Mouse (Mus musculus) liver, embryonic 14.5 days (tissue): ENCODE results near the gene Gng2. TPM values are rescaled to one million over a fixed set of nuclear protein-coding genes. Genes with fewer than 3 reads are reported as not detected.

Source experiments
- ATAC-seq: fragments of 200-750 bp; cut with Nextera tagmentation; 2 replicates; pipeline ENCODE4 v1.8.0; 2017; ENCODE audit warnings: moderate number of reproducible peaks, mild to moderate bottlenecking, moderate library complexity; ENCODE audit not compliant: insufficient read depth
- DNase-seq, 3 experiments: peaks; one replicate each; pipeline ENCODE4 v3.0.0-alpha.2; 2012 to 2013; ENCODE audit warnings: low read depth in 3 of 3, low spot score in 3 of 3
- H3K27ac ChIP-seq: fragments of 300-500 bp; sonication (generic); 2 replicates; pipeline ENCODE4 v1.5.1; 2014; ENCODE audit warnings: moderate library complexity, mild to moderate bottlenecking, control low read depth, inconsistent platforms
- H3K27me3 ChIP-seq: fragments of 300-500 bp; sonication (generic); 2 replicates; pipeline ENCODE4 v1.6.1; 2014; ENCODE audit warnings: mild to moderate bottlenecking, low read length, moderate library complexity; ENCODE audit not compliant: control insufficient read depth, insufficient read depth
- H3K36me3 ChIP-seq: fragments of 300-500 bp; sonication (generic); replicated peaks from 2 replicates; pipeline ENCODE4 v1.6.1; 2014; ENCODE audit warnings: low read depth; ENCODE audit not compliant: control insufficient read depth, insufficient read depth
- H3K4me1 ChIP-seq, 2 experiments: fragments of 200-500 bp in 1 of 2; fragments of 300-500 bp in 1 of 2; sonication (generic) in 1 of 2; replicated peaks; 2 replicates each; pipeline ENCODE4 v1.6.1; 2012 to 2014; ENCODE audit warnings: antibody characterized with exemption in 1 of 2, inconsistent platforms in 1 of 2, low read length in 1 of 2; ENCODE audit not compliant: control insufficient read depth in 2 of 2, insufficient read depth in 2 of 2
- H3K4me2 ChIP-seq: fragments of 300-500 bp; sonication (generic); 2 replicates; pipeline ENCODE4 v1.6.1; 2014; ENCODE audit warnings: low read depth, mild to moderate bottlenecking, control low read depth, moderate library complexity
- H3K4me3 ChIP-seq, 2 experiments: fragments of 200-500 bp in 1 of 2; fragments of 300-500 bp in 1 of 2; sonication (generic) in 1 of 2; 2 replicates each; pipeline ENCODE4 v1.5.1; 2012 to 2014; ENCODE audit warnings: low read depth in 2 of 2, low read length in 2 of 2, mild to moderate bottlenecking in 2 of 2, control low read depth in 1 of 2, inconsistent platforms in 1 of 2, moderate library complexity in 1 of 2; ENCODE audit not compliant: insufficient read depth in 1 of 2
- H3K9ac ChIP-seq: fragments of 300-500 bp; sonication (generic); replicated peaks from 2 replicates; pipeline ENCODE4 v1.6.1; 2014; ENCODE audit warnings: mild to moderate bottlenecking, control low read depth, moderate library complexity
- H3K9me3 ChIP-seq: fragments of 300-500 bp; sonication (generic); 2 replicates; pipeline ENCODE4 v1.6.1; 2016; ENCODE audit warnings: low read length, mixed read lengths; ENCODE audit not compliant: control insufficient read depth
- CTCF ChIP-seq: IDR thresholded peaks from 2 replicates; pipeline ENCODE4 v1.5.1; 2016; ENCODE audit warnings: antibody characterized with exemption, low read depth, control low read depth
- EP300 ChIP-seq: IDR thresholded peaks from 2 replicates; pipeline ENCODE4 v1.6.1; 2016; ENCODE audit warnings: antibody characterized with exemption, low read depth
- WGBS: fragments of 180-500 bp; shearing (Covaris S2); extraction: QIAGEN DNeasy Blood & Tissue Kit; methylation state at CpG from one replicate; pipeline ENCODE4 v1.1.7; 2014; ENCODE audit not compliant: insufficient replicate concordance; 5-methylcytosine and 5-hydroxymethylcytosine counted together
- polyA plus RNA-seq, 2 experiments: library from polyadenylated mRNA; depleted of rRNA in 1 of 2; stranded (reverse) in 1 of 2; unstranded in 1 of 2; fragments of >200 nt; fragmentation: Nextera tagmentation in 1 of 2; extraction: Ambion mirVana in 1 of 2; gene quantifications; 2 replicates each; pipeline versions ENCODE4 v1.2.1 to v1.2.3; 2012 to 2014

Gene Gng2
- polyA plus RNA-seq, 2 experiments = 5.2 to 8.7 TPM

GRCm38 (mm10) chr14:19972316-19973029 is 5.0 kb downstream of the Gng2 start:
- no peak for TF ChIP-seq CTCF
- no peak for TF ChIP-seq EP300
- Histone ChIP-seq H3K9me3 (no peaks in the 10 kb centered on the region), H3K27ac (no peak overlapping the region), H3K4me1 (peaks cover 2 to 29% of the 10 kb centered on the region in 2 experiments; a peak in 2 of 4 replicates), H3K27me3 (0 out of 2 replicates have a peak, but pooled peaks cover under 1% of the 10 kb centered on the region), H3K4me2 (no peak overlapping the region), H3K4me3 (no peak overlapping the region), H3K9ac (no peak overlapping the region), H3K36me3 (no peaks in the 10 kb centered on the region)
- 37% methylated on average over 13 of the region's 13 CpGs for WGBS
- ATAC-seq (no peak), DNase-seq (no peak)

GRCm38 (mm10) chr14:19970845-19971244 is 6.6 kb downstream of the Gng2 start:
- no peak for TF ChIP-seq CTCF
- TF ChIP-seq EP300 = no peak
- no peaks in the 10 kb centered on the region for H3K9me3 ChIP-seq
- H3K4me3 ChIP-seq = no peak overlapping the region
- H3K27me3 ChIP-seq = no peaks in the 10 kb centered on the region
- no peak overlapping the region for H3K4me2 ChIP-seq
- no peak for DNase-seq
- WGBS = 9% methylated on average over 3 of the region's 3 CpGs
- no peak overlapping the region for H3K27ac ChIP-seq
- ATAC-seq = no peak
- no peaks in the 10 kb centered on the region for H3K36me3 ChIP-seq
- no peak overlapping the region for H3K9ac ChIP-seq
- H3K4me1 ChIP-seq = peaks cover 0 to 21% of the 10 kb centered on the region in 2 experiments; a peak in 2 of 4 replicates

- Histone ChIP-seq H3K9ac (no peak overlapping the region), H3K27me3 (no peaks in the 10 kb centered on the region), H3K27ac (no peak overlapping the region), H3K4me3 (no peak overlapping the region), H3K9me3 (no peaks in the 10 kb centered on the region), H3K36me3 (no peaks in the 10 kb centered on the region), H3K4me1 (peaks cover 0 to 21% of the 10 kb centered on the region in 2 experiments; a peak in 2 of 4 replicates), H3K4me2 (no peak overlapping the region)
- ATAC-seq = no peak
- WGBS = 49% methylated on average over 6 of the region's 6 CpGs
- no peak for DNase-seq
- no peak for TF ChIP-seq CTCF
- no peak for TF ChIP-seq EP300
Measured at GRCm38 (mm10) chr14:19970106-19970785, 7.2 kb downstream of the Gng2 start.

GRCm38 (mm10) chr14:19969566-19969965 is 7.9 kb downstream of the Gng2 start:
- no peak for ATAC-seq
- H3K27ac ChIP-seq = no peak overlapping the region
- WGBS = 38% methylated on average over 1 of the region's 1 CpGs
- no peaks in the 10 kb centered on the region for H3K36me3 ChIP-seq
- TF ChIP-seq CTCF (no peak), EP300 (no peak)
- no peak for DNase-seq
- H3K4me2 ChIP-seq = no peak overlapping the region
- H3K4me1 ChIP-seq = peaks cover 0 to 17% of the 10 kb centered on the region in 2 experiments; a peak in 2 of 4 replicates
- H3K4me3 ChIP-seq = no peak overlapping the region
- no peak overlapping the region for H3K9ac ChIP-seq
- H3K9me3 ChIP-seq = no peaks in the 10 kb centered on the region
- no peaks in the 10 kb centered on the region for H3K27me3 ChIP-seq

- no peak overlapping the region for H3K4me3 ChIP-seq
Measured at GRCm38 (mm10) chr14:19969011-19969521, 8.4 kb downstream of the Gng2 start.

More at GRCm38 (mm10) chr14:19969011-19969521, 8.4 kb downstream of the Gng2 start:
- Histone ChIP-seq H3K27me3 (no peaks in the 10 kb centered on the region), H3K36me3 (no peaks in the 10 kb centered on the region), H3K9me3 (no peaks in the 10 kb centered on the region), H3K4me1 (peaks cover 0 to 14% of the 10 kb centered on the region in 2 experiments; a peak in 2 of 4 replicates), H3K9ac (no peak overlapping the region), H3K4me2 (no peak overlapping the region), H3K27ac (no peak overlapping the region)
- ATAC-seq = no peak
- no peak for DNase-seq
- 27% methylated on average over 5 of the region's 5 CpGs for WGBS
- no peak for TF ChIP-seq CTCF
- TF ChIP-seq EP300 = no peak
